Mouse (Mus musculus): ENCODE measurements around the gene Nkx2-5. TPM values are rescaled to one million over a fixed set of nuclear protein-coding genes. Genes with fewer than 3 reads are reported as not detected.

The Nkx2-5 gene
- polyA plus RNA-seq, 1 experiment from 2014 or later = 4.6 TPM

GRCm38 (mm10) chr17:26849746-26850357, 5.0 kb upstream of the Nkx2-5 start:
- Histone ChIP-seq H3K9ac (no peak overlapping the region), H3K27ac (no peak overlapping the region), H3K27me3 (peaks cover 88% of the 10 kb centered on the region), H3K9me3 (no peaks in the 10 kb centered on the region), H3K4me3 (peak overlapping the region; percentile 22), H3K36me3 (no peaks in the 10 kb centered on the region), H3K4me1 (peaks cover 15% of the 10 kb centered on the region), H3K4me2 (peak overlapping the region; percentile 52)
- under 1% methylated on average over 44 of the region's 44 CpGs for WGBS
- ATAC-seq (ENCODE audit: borderline replicate concordance, extremely low read depth, low FRiP score, low TSS enrichment) = no peak; the same call in 1 of the 2 replicates

- peaks cover 88% of the 10 kb centered on the region for H3K27me3 ChIP-seq
- H3K9ac ChIP-seq = no peak overlapping the region
- H3K4me1 ChIP-seq = peaks cover 20% of the 10 kb centered on the region
- peak overlapping the region; percentile 22 for H3K4me3 ChIP-seq
- no peak overlapping the region for H3K27ac ChIP-seq
- H3K9me3 ChIP-seq = no peaks in the 10 kb centered on the region
- ATAC-seq (ENCODE audit: borderline replicate concordance, extremely low read depth, low FRiP score, low TSS enrichment) = no peak
- peak overlapping the region; percentile 52 for H3K4me2 ChIP-seq
- no peaks in the 10 kb centered on the region for H3K36me3 ChIP-seq
- WGBS = 3% methylated on average over 19 of the region's 19 CpGs
Measured at GRCm38 (mm10) chr17:26849106-26849745, 4.4 kb upstream of the Nkx2-5 start.

GRCm38 (mm10) chr17:26848236-26848635, 3.4 kb upstream of the Nkx2-5 start:
- H3K4me2 ChIP-seq = no peak overlapping the region
- 2% methylated on average over 6 of the region's 6 CpGs for WGBS
- H3K9ac ChIP-seq = no peak overlapping the region

DNA sequence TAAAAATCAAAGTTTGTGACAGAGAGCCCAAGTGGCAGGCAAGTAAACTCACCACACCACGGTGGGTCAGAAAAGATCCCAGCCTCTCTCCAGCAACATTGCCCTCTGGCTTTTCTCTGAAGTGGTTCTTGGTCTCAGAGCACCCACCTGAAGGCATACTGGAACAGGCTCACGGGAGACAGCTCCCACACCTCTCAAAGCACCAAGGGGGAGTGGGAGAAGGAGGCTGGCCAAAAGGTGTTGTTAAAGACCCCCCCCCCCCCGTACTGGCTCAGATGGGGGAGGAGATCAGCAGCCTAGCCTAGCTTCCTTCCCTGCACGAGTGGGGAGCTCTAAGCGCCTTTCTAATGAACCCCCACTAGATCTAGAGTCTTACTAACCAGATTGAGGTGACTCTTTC, 3.0 kb upstream of the Nkx2-5 start:
- H3K9ac ChIP-seq = no peak overlapping the region
- H3K4me1 ChIP-seq = peaks cover 22% of the 10 kb centered on the region
- no peak overlapping the region for H3K4me2 ChIP-seq
- no peaks in the 10 kb centered on the region for H3K36me3 ChIP-seq
- 3% methylated on average over 5 of the region's 5 CpGs for WGBS
- H3K9me3 ChIP-seq = no peaks in the 10 kb centered on the region
- ATAC-seq (ENCODE audit: borderline replicate concordance, extremely low read depth, low FRiP score, low TSS enrichment) = no peak
- no peak overlapping the region for H3K4me3 ChIP-seq
- H3K27me3 ChIP-seq = peaks cover 91% of the 10 kb centered on the region
- H3K27ac ChIP-seq = no peak overlapping the region

More at GRCm38 (mm10) chr17:26848236-26848635, 3.4 kb upstream of the Nkx2-5 start:
- no peak overlapping the region for H3K4me3 ChIP-seq
- H3K4me1 ChIP-seq = peaks cover 22% of the 10 kb centered on the region
- H3K27me3 ChIP-seq = peaks cover 90% of the 10 kb centered on the region
- no peaks in the 10 kb centered on the region for H3K9me3 ChIP-seq
- no peaks in the 10 kb centered on the region for H3K36me3 ChIP-seq
- H3K27ac ChIP-seq = no peak overlapping the region
- ATAC-seq (ENCODE audit: borderline replicate concordance, extremely low read depth, low FRiP score, low TSS enrichment) = no peak

- Histone ChIP-seq H3K4me3 (no peak overlapping the region), H3K9ac (no peak overlapping the region), H3K36me3 (no peaks in the 10 kb centered on the region), H3K4me1 (peaks cover 23% of the 10 kb centered on the region), H3K9me3 (no peaks in the 10 kb centered on the region), H3K4me2 (no peak overlapping the region), H3K27ac (no peak overlapping the region), H3K27me3 (peaks cover 91% of the 10 kb centered on the region)
- no peak for ATAC-seq (ENCODE audit: borderline replicate concordance, extremely low read depth, low FRiP score, low TSS enrichment)
- 11% methylated on average over 8 of the region's 8 CpGs for WGBS
Measured at GRCm38 (mm10) chr17:26846411-26846810, 1.6 kb upstream of the Nkx2-5 start.

DNA sequence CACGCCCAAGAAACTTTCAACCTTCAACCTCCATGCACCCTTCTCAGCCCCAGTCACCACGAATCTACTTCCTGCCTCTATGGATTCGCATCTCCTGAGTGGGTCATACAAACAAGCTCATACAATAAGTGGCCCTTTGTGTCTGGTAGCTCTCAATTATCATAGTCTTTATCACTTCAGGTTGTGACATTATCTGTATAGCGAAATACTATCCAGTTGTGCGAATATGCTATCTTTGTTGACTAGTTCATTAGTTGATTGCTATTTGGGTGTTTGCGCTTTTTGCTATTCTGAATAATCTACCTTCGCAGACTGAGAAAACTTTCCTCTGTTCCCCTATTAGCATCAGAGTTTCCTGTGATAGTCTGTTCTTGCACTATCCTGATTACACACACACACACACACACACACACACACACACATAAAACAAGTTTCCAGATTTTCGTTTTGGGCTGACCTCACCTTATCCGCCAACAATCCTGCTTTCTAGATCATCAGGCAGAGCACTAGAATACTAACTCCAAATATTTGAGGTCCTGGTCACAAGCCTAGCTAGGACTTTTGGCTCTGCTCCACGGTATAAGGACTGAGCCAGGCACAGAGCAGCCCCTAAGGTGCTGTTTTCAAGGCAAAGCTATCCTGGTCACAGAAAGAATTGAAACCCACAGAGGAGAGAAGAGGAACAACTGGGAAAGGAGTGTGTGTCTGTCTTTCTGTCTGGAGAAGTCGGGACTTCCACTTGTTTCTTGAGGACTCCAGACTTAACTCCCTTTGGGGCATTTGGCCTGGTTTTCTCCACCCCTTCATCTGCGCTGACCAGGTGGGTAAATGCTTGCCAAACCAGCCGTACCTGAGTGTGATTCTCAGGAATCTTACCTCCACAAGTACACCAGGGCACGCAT, 591 bp upstream of the Nkx2-5 start:
- WGBS = 8% methylated on average over 14 of the region's 14 CpGs
- Histone ChIP-seq H3K27ac (no peak overlapping the region), H3K9me3 (no peaks in the 10 kb centered on the region), H3K4me1 (peaks cover 21% of the 10 kb centered on the region), H3K27me3 (peaks cover 93% of the 10 kb centered on the region), H3K4me3 (no peak overlapping the region), H3K9ac (no peak overlapping the region), H3K4me2 (no peak overlapping the region), H3K36me3 (no peaks in the 10 kb centered on the region)
- no peak for ATAC-seq (ENCODE audit: borderline replicate concordance, extremely low read depth, low FRiP score, low TSS enrichment)

DNA sequence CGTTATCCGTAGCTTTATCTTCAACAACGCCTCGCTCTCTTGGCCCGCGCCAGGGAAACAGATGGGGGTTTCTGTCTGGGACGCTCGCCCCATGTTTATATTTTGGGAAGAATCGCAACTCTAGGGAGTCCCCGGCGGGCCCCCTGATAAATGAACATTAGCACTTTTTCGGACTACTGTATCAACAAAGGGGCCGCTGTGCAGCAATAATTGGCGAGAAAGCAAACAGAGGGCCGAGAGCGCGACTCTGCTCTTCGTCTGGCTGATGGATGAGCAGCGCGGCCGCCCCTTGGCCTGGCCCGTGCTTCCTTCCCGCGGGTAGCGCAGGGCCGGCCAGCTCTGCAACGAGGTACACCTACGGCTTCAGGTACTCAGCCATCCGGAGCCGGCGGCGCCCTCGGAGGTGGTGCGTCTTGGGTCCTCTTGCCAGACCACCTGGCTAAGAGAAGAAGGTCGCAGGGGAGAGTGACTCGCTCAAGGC, 398 bp downstream of the Nkx2-5 start:
- H3K27me3 ChIP-seq = peaks cover 93% of the 10 kb centered on the region
- H3K9ac ChIP-seq = no peak overlapping the region
- WGBS = 1% methylated on average over 36 of the region's 36 CpGs
- 0 out of 2 replicates have a peak overlapping the region, but pooled peaks have one; percentile 4 for H3K4me3 ChIP-seq
- H3K4me1 ChIP-seq = peaks cover 13% of the 10 kb centered on the region
- no peaks in the 10 kb centered on the region for H3K36me3 ChIP-seq
- ATAC-seq (ENCODE audit: borderline replicate concordance, extremely low read depth, low FRiP score, low TSS enrichment) = no peak
- H3K9me3 ChIP-seq = no peaks in the 10 kb centered on the region
- peak overlapping the region; percentile 39 for H3K4me2 ChIP-seq
- H3K27ac ChIP-seq = no peak overlapping the region

DNA sequence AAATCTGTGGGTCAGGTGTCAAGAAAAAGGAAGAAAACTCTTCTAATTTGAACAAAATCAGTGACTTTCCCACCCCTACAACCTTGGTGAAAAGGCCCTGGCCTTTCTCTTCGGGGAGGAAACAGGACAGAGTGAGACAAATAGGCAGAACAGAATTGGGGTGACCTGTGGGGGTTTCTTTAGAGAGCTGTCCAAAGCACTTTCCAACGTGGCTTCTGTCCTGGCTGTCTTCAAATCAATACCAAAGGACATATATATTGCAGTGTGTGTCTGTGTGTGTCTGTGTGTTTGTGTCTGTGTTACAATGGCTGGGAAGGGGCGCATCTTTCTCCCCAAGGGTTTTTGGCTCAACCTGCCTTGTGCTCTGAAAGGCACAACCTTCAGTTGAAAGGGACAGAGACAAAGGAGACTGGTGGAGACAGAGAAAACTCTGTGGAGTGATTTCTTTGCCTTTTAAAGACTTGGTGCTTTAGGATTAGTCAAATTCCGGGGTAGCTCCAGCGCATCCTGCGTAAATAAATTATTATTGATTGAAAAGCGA, 1.0 kb downstream of the Nkx2-5 start:
- Histone ChIP-seq H3K9me3 (no peaks in the 10 kb centered on the region), H3K27me3 (peaks cover 94% of the 10 kb centered on the region), H3K36me3 (no peaks in the 10 kb centered on the region), H3K9ac (no peak overlapping the region), H3K4me1 (peaks cover 19% of the 10 kb centered on the region), H3K27ac (no peak overlapping the region), H3K4me2 (peak overlapping the region; percentile 39; the same call in 1 of the 2 replicates), H3K4me3 (no peak overlapping the region)
- WGBS = 2% methylated on average over 7 of the region's 7 CpGs
- no peak for ATAC-seq (ENCODE audit: borderline replicate concordance, extremely low read depth, low FRiP score, low TSS enrichment)

DNA sequence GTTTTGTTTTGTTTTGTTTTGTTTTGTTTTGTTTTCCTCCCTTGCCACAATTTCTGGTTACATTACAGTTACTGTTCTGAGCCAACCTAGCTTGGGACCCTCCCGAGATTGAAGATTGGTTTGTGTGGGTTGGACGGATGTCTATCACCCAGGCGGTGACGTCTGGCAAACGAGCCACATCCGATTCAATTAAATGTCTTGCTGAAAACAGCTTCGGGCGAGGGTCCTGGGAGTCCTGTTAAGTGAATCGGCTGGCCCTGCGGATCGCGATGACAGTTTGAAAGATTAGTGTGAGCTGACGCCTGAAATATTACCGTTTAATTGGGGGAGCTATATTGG, 1.6 kb downstream of the Nkx2-5 start:
- Histone ChIP-seq H3K4me3 (no peak overlapping the region), H3K4me2 (no peak overlapping the region), H3K36me3 (no peaks in the 10 kb centered on the region), H3K9me3 (no peaks in the 10 kb centered on the region), H3K27ac (no peak overlapping the region), H3K9ac (no peak overlapping the region), H3K27me3 (peaks cover 95% of the 10 kb centered on the region), H3K4me1 (peaks cover 19% of the 10 kb centered on the region)
- ATAC-seq (ENCODE audit: borderline replicate concordance, extremely low read depth, low FRiP score, low TSS enrichment) = no peak
- WGBS = 4% methylated on average over 14 of the region's 14 CpGs

GRCm38 (mm10) chr17:26842431-26843228, 2.2 kb downstream of the Nkx2-5 start:
- 9% methylated on average over 9 of the region's 9 CpGs for WGBS
- ATAC-seq (ENCODE audit: borderline replicate concordance, extremely low read depth, low FRiP score, low TSS enrichment) = no peak

DNA sequence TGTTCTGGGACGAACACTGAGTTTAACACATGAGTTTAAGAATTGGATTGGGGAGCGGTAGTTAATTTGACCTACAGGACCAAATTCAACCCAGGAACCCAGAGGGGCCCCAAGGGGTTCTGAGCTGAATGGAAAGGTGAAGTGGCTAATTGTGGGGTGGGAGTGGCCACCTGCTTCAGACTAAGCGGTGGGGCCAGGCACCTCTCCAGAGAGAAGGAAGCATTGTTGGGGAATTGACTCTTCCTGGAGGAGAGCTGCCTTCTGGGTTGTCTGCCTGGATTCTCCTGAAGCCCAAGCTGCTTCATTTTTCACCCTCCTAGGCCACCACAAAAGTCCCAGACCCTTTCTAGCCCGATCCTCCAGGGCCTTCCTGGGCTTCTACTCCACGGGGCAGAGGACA, 2.8 kb downstream of the Nkx2-5 start:
- no peaks in the 10 kb centered on the region for H3K36me3 ChIP-seq
- no peak overlapping the region for H3K4me3 ChIP-seq
- H3K9me3 ChIP-seq = no peaks in the 10 kb centered on the region
- 10% methylated on average over 5 of the region's 5 CpGs for WGBS
- ATAC-seq (ENCODE audit: borderline replicate concordance, extremely low read depth, low FRiP score, low TSS enrichment) = no peak
- no peak overlapping the region for H3K27ac ChIP-seq
- no peak overlapping the region for H3K4me2 ChIP-seq
- no peak overlapping the region for H3K9ac ChIP-seq
- H3K27me3 ChIP-seq = peaks cover 96% of the 10 kb centered on the region
- peaks cover 19% of the 10 kb centered on the region for H3K4me1 ChIP-seq

More at GRCm38 (mm10) chr17:26842431-26843228, 2.2 kb downstream of the Nkx2-5 start:
- Histone ChIP-seq H3K4me1 (peaks cover 19% of the 10 kb centered on the region), H3K9ac (no peak overlapping the region), H3K27ac (no peak overlapping the region), H3K4me3 (no peak overlapping the region), H3K27me3 (peaks cover 95% of the 10 kb centered on the region), H3K36me3 (no peaks in the 10 kb centered on the region), H3K9me3 (no peaks in the 10 kb centered on the region), H3K4me2 (no peak overlapping the region)
